Mouse (Mus musculus) cerebellum, adult 11-12 months (tissue): ENCODE results near the gene Olfr299.

Experiments
- DNase-seq: peaks from one replicate; pipeline ENCODE4 v3.0.0; 2022

Gene Olfr299

DNA sequence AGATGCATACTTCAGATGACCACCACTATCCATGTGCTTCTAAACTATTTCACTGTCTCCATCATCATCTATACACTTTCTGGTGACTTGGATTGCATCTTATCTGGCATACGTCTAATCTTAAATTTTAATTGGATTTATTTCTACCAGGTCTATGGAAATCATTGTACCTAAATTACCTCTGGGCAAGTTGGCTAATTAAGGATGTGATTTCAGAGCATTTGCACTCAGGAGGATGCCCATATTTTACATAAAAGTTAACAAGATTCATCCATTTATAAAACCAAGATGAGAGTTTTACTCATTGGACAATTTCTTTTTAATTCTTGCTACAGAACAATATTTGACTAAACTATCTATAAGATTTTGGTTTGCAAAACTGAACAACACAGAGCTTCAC, at the start of gene Olfr299:
Gene Olfr299 (plus strand): TSS at position 301 of the 400 bp plus-strand sequence.
- no peak for DNase-seq

GRCm38 (mm10) chr7:86492384-86492783, 32.7 kb downstream of the Olfr299 start, which contains the start of gene Olfr298:
Gene Olfr298 (minus strand): TSS chr7:86492484.
- no peak for DNase-seq
